Mouse (Mus musculus) spleen, adult 12 weeks (tissue): Measurements from ENCODE around the gene Armcx4.
"Not testable (repeated sequence)": the region's sequence is repeated elsewhere in the genome, so short reads cannot be mapped to it uniquely, and the experiment has no call there.

ENCODE experiments used
- DNase-seq: peaks from one replicate; pipeline ENCODE4 v3.0.0; 2022; ENCODE audit warnings: low spot score

Armcx4 gene

DNA sequence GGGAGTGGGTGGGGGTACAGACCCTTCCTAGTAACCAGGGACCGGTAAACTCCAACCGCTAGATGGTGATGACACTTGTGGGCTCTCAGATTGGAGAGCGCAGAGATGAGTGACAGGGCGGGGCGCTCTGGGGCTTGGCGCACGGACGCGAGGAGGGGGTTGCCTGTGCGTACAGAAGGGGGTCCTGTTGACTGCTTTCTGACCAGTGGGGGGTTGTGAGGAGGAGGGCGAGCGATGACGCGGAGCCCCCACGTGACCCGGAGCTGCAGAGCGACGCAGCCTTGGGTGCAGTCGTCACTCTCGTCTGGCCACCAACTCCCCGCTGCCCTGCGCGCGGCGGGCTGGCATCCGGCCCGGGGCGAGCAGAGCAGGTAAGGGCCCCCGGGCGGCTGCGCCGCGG lies at the start of gene Armcx4:
Gene Armcx4 (plus strand): TSS at position 253 of the 400 bp plus-strand sequence.
- no peak for DNase-seq

DNA sequence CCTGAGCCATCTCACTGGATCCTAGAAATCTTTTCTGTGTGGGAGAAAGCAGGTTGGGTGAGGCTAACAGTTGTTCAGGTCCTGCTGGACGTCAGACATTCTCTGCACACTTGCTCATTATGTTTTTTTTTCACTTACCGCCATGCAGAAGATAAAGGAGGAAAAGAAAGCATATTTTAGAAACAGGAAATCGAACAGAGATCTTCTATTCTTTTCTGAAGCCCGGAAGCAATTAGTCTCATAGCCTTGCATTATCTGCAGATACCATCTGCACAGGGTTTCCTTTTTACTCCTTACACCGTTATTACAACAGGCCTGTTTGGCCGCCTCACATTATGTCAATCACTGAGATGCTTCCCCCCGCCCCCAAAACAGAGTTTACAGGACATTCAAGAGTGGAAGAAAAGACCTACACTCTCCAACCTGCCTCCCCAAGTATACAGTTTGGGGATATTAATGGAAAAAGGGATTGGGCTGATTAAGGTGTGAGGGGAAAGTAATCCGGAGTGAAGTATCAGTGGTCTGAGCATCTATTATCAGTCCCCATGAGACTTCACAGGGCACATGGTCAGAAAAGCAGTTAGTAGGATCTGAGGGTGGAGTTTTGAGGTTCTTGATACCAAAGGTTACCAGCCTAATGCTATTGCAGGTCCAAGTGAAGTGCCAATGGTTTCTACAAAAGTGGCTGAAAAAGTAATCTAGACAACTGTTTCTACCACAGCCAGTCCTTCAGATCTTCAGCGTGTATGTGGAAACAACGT lies 45.1 kb upstream of the Armcx4 start:
- DNase-seq: no peak

DNA sequence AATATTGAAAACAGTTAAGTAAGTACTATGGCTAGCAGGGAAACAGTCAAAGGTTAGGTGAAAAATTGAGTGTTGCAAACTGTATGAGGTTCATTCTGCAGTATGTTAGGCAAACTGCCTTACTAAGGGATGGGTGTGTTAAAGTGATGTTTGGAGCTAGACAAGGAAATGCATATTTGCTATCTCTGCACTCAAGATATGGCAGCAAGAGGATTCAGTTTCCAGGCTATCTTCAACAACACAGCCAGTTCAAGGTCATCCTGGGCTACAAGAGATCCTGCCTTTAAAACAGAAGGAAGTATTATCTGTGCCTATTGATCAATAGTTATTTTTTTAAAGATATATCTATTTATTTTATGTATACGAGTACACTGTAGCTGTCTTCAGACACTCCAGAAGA lies 40.0 kb upstream of the Armcx4 start:
- DNase-seq: no peak

DNA sequence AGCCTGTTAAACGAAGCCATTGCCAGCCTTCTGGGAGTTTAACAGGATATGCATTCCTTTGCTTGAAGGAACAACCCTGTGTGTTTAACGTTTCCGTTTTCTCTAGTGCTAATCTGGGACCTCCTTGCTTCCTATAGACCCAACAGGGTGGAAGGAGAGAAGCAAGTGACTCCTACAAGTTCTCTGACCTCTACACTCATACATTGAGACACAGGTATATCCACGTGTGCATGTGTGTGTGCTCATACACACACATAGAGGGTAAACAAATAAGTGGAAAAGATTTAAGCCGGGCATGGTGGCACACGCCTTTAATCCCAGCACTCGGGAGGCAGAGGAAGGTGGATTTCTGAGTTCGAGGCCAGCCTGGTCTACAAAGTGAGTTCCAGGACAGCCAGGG lies 38.9 kb upstream of the Armcx4 start:
- no peak for DNase-seq

DNA sequence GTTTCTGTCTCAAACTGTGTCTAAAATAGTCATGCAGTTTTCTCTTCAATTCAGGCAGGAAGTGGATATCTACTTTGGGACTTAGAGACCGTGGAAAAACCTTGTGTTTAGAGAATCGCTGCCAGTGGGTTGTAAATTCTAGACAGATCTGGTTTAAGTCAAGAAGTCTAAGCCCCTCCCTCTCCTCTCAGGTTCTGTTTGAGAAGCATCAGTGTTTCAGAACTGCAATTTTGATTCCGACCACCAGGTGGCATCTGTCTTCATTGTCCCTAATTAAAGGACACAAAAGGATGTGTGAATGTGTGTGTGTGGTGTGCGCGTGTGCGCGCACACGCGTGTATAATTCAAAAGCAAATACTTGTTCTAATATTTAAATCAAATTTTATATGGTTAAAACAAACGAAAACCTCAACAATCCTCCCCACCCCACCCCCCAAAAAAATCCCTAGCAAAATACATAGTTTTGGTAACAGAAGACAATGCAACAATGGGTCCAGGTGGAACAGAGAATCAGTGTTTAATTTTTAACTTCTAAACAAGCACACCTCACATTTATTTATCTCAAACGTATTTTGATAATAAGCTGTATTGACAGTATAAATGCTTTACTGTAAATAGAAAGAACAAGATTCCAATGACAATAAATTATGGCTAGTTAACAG lies 38.2 kb upstream of the Armcx4 start:
- DNase-seq: peak; percentile 27

DNA sequence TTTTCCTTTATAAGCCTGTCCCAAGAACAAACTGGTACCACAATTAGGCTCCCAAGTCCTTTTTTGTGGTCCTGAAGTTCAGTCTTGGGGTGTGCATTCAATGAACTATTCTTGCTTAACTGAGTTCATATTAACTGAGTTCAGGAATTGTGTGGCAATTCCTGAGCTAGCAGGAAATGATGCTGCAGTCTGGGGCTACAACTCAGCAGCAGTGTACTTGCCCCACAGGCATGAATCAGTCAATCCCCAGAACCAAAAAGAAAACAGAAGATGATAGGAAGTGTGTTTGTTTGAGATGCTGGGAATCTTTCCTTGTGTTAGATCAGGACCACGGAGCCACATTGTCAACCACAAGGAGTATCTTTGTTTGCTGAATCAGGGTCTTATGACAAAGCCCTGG lies 34.3 kb upstream of the Armcx4 start:
- no peak for DNase-seq

DNA sequence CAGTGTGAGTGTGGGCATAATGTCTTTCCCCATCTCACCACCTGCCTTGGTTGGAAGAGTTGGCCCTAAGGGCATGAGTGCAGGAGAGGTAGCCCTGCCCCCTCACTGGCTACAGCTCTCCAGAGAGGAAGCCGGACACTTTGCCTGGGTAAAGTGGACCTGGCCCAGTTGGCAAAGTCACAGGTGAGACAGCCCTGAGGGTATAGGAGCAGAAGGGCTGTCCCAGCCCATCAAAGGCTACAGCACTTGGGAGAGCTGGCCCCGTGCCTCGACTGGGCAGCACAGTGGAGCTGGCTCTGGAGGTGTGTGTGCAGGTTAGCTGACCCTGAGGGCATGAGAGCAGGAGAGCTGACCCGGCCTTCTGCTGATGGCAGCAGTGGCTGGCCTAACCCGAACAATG lies 24.7 kb upstream of the Armcx4 start:
- no peak for DNase-seq

DNA sequence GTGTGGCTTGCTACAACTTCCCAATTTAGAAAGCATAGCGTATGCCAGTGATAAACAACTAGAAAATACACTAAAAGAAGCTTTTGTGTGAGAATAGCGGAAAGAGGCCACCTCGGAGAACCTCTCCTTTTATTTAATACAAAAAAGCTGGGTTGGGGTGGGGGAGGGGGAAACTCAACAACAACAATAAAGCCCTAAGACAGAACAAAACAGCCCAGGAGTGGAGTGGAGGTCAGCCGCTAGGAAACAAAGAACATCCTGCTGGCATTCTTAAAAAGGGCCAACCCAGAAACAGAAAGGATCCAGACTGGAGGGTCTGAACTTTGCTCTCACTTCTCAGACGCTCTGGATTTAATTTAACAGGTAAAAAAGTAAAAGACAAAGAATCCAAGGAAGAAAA lies 11.3 kb upstream of the Armcx4 start:
- no peak for DNase-seq

DNA sequence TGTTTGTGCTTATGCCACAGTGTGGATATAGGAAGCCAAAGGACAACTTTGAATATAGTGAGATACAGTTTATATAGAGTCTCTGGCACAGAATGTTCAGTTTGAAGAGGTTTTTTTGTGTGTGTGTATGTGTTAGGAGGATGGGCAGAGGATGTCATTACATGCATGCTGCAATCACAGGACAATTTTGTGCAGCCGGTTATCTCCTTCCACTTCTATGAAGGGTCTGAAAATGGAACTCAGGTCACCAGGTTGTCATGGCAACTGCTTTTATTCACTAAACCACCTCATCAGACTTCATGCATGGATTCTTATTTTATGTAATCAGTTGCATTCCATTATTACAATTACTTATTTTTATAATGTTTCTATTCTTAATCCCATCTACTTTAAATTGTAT lies 10.4 kb upstream of the Armcx4 start:
- no peak for DNase-seq

DNA sequence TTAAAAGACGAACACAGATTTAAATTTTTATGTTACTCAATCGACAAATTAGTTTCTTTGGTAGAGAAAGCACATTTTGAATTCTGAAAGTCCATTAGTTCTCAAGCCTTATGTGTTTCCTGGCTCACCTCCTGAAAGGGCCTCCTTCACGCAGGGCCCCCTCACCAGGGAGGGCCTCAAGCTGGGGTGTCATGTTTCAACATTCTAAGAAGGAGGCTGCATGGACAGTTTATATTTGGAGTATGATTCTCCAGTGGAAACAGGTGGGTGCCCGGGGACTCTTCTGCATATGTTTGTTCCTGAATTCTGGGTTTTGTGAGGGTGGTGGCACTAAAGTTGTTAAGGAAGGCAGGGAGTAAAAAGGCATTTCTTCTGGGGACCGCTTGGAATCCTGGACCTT lies 1.4 kb upstream of the Armcx4 start:
- DNase-seq: no peak

DNA sequence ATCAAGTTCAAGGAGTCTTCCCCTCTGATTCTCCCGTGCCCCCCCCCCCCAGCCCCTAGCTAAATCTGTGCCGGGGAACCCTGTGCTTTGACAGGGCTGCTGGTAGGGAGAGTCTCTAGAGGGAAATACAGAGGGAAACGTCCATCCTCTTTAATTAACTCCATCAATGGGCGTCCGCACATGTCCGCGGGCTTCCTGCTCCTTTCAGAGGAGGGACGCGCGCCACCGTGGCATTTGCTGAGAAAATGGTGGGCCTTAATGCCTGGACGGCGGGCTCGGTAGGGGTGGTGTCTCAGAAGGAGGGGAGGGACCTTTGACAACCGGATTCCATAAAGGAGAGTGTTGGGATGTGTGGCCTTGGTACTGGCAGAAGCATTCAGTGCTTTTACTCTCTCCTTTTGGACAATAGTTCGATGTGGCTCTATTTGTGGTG lies 436 bp downstream of the Armcx4 start:
- DNase-seq: no peak

DNA sequence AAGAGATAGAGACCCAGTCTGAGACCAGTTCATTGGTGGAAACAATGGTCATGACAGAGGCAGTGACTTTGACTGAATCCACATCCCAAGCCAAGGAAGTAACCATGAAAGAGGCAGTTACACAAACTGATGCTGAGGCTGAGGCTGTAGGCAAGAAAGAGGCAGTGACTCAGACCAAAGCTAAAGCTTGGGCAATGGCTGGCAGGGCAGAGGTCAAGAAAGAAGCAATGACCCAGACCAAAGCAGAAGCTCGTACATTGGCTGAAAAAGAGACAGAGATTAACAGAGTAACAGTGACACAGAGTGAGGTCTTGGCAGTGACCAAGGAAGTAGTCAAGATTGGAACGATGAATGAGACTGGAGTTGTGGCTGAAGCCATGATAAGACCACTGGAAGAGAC lies 3.4 kb downstream of the Armcx4 start:
- DNase-seq: no peak

DNA sequence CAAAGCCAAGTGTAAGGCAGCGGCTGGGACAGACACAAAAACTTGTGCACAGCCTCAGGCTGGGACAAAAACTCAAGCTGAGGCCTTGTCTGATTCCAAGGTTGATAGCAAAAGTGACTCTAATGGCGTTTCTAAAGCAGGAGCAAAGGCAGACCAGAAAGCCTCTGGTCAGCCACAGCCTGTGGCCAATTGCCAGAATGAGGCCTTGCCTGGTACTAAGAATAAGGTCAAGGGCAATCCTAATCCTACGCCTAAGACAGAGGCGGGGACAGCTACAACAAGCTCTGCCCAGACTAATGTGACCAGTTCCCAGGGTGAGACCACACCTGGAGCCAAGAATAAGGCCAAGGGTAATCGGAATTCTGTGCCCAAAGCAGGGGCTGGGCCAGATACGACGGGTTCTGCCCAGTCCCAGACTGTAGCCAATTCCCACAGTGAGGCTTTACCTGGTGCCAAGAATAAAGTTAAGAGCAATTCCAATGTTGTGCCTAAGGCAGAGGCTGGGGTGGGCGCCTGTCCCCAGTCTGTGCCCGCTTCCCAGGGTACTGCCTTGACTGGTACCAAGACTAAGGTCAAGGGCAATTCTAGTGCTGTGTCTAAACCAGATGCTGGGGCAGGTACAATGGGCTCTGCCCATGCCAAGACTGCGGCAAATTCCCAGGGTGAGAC lies 4.7 kb downstream of the Armcx4 start:
- DNase-seq: no peak

DNA sequence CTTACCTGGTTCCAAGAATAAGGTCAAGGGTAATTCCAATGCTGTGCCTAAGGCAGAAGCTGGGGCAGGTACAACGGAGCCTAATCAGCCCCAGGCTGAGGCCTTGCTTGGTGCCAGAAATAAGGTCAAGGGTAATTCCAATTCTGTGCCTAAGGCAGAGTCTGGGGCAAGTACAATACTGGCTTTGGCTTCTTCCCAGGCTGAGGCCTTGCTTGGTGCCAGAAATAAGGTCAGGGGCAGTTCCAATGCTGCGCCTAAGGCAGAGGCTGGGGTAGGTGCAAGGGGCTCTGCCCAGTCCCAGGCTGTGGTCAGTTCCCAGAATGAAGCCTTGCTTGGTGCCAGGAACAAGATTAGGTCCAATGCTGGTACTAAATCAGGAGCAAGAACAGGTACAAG lies 5.2 kb downstream of the Armcx4 start:
- no peak for DNase-seq

DNA sequence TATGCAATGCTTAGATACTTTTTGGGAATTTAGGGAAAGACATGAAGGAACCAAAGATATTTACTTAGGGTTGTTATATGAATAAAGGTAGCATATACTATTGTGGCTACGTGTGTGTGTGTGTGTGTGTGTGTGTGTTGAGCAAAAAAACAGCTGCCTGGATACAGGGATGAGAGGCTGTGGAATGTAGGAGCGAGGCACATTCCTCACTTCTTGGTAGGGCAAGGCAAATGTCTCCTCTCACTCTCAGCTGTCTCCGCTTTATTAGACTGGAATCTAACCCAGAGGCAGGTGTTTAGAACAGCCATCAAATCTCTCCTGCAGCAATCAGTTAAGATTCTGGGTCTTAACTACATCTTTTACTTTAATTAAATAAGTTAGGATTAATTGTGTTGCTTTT lies 30.5 kb downstream of the Armcx4 start:
- no peak for DNase-seq

DNA sequence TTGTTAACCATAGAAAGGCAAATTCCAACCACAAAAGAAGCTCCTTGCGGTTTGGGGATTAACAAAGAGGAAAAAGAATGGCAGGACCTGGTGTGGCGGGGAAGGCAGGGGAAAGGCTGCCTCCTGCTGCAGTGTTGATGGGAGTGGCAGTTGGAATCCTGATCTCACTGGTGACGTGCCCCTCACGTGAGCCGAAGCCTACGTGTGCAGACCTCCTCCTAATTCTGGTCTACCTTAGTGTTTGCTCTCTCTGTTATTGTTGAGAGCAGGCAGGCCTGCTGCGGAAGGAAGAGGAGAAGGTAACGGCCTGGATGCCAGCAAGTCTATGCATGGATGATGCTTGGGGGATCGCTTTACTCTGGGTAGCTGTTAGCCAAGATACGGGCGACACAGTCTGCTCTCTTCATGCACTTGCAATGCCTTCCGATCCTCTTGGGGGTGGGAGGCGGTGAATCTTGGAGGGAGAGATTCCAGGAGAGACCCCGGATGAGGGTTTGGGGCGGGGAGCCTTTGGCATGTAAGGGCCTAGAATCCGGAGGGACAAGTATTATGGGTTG lies 31.5 kb downstream of the Armcx4 start, which contains the start of gene Armcx1:
Gene Armcx1 (plus strand): TSS at position 212 of the 557 bp plus-strand sequence.
- no peak for DNase-seq

DNA sequence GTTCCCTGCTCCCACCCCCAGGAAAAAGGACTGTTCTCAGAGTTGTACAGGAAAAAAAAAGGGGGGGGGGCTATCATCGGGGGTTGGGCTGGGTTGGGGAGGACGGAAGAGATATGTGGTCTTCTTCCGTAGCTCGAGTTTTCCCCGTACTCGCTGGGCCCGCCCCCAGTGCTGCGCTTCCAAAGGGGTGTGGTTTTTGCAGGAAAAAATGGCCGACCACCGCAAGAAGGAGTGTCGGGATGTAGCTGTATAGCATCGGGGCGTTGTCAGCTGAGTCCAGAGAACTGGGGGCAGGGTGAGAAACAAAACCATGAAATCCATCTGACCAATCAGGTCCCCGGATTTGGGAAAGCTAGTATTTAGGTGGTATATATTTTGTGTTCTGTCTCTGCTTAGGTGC lies 32.2 kb downstream of the Armcx4 start:
- DNase-seq: no peak

DNA sequence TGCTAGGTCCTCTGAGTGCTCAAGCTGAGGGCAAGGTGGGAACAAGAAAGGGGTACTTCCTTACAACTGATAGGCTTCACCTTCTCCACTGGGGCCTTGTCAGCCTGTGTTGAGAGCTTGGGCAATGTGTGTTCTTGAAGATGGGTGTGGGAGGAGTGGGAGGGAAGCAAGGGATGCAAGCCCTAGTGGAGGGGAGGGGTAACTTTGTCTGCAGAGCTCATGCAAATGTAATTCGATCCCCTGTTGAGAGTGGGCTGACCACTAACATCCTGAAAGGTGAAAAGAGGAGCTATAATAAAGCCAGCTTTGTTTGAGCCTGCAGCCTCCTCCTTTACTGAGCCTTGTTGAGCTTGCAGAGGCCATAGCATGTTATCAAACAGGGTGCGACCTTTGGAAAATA lies 37.4 kb downstream of the Armcx4 start:
- not testable (repeated sequence) for DNase-seq

DNA sequence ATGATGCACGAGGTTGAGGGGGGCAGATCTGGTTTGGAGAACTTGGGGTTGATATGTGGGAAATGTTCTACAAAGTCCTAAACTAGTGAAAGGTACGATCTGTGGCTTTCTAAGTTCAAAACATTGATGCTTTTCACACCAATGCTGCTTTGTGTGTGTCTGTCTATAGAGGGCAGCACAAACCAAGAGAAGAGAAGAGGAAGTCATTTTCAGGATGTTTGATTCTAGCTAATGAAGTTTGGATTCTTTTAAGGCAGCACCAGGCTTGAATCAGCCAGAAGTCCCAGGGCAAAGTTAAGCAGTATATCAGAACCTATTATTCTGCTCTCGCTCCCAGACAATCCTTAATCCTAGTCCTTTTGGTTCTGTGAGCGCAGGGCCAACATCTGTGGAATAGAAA lies 43.5 kb downstream of the Armcx4 start:
- DNase-seq: no peak

DNA sequence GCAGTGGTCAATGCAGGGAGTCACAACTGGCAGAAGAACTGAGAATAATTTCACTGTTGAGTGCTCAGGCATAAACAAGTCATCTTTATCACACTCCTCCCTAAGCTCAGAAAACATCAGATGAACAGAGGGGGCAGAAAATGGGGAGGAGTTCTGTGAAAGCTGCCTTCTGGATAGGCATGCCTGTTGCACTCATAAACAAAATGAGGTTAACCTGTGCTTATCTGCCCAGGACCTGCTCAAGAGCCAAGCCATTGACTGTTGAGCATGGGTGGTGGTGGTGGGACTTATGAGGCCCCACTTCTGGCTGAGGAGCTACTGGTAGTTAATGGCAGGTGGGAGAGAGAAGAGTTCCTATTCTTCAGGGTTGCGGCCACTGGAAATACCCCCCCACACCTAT lies 51.5 kb downstream of the Armcx4 start:
- DNase-seq: no peak

DNA sequence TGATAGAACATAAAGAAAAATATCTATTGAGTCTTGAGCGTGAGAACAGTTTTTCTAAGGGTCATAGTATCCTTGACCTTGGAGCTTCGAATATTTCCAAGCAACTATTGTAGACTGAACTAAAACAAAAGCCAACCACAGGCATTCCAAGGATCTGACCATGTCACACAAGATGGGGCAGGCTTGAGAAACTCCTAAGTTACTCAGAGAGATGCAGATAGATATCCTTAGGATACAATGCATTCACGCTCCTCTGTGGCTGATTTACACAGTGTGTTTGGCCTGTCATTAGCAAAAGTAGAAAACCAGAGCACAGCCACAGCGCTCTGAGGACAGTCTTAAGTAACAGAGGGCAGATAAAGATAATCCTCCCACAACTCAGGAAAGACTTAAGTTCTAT lies 52.8 kb downstream of the Armcx4 start:
- DNase-seq: no peak

DNA sequence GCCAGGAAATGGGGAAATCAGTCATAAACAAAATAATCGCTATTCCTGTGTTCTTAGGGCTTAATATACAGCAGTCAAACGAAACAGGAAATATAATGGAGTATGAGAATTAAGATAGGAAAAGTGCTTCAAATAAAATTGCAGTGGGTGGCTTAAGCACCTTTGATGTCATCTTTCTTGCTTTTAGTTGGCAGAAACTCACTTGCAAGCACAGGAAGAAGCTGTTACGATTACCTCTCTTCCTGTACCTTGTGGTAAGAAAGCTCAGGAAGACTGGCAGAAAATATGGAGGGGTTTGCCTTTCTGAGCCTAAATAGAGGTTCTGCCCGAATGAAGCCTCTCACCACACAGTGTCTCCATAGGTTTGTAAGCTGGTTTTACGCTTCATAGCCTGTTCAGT lies 55.5 kb downstream of the Armcx4 start:
- DNase-seq: no peak
